Mouse (Mus musculus): ENCODE measurements around the gene Gdf5. TPM values are rescaled to one million over a fixed set of nuclear protein-coding genes. Genes with fewer than 3 reads are reported as not detected.

Gene Gdf5
- polyA plus RNA-seq, 1 experiment: not detected

- no peak for TF ChIP-seq GATA1 (IDR thresholded peaks at IDR 0.05; ENCODE audit: low read length)
Measured at GRCm38 (mm10) chr2:155902989-155903631, 42.1 kb downstream of the Gdf5 start.

DNA sequence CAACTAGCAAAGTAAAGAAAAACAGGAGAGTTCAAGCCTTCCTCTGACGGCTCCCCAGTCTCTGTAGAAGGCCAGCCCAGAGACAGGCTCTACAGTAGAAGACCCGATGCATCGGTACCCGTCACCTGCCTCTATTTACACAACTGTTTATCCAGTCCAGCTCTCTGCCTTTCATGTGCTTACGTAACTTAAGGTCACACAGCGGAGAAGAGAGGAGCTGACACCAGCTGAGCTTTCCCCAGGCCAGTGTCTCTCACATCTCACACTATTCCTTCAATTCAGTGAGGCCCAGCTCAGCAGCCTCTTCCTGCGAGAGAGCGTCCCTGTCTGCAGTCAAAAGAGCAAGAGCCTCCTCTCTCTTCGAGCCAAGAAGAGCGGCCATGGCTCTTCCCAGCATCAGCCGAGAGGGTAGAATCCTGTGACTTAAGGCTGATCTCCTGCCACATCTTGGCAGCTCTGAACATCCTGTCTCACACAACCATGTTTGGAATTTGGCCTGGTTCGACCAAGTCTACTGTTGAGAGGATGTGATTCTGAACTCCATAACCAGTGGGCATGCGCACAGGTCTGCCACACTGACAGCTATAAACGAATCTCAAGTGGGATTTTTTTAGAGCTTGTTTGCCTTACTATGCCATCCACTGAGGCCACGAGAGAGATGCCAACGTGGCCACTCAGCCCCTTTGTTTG lies 50.0 kb downstream of the Gdf5 start:
- no peak for TF ChIP-seq GATA1 (IDR thresholded peaks at IDR 0.05; ENCODE audit: low read length)

DNA sequence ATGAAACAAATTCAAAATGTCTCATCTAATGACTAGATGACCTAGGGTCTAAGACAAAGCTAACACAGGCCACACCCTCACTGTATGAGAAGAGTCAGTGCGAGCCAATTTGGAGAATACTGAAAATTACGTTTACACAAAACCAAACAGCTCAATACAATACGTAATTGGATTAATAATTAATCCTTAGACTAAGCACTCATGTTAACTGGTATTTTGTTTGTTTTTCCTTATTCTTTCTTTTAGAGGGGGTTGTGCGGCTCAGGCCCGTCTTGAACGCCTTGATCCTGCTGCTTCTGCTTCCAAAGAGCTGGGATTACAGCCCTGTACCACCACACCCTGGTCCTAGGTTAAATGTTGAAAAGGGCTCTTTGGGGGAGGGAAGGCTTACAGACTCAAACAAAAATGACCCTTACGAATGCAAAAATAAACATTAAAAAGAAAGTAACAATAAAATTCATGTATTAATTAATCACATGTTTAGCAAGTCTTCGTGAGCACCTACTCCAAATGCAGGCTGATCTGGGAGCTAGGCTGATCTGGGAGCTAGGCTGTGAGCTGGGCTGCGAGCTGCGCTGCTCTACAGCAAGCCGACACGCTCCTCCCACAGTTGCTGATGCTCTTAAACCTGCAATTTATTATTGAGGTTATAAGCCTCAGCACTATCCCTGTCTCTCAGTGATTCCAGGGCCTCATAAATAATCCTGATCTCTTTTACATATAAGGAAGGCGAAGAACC lies 50.7 kb downstream of the Gdf5 start:
- TF ChIP-seq GATA1 (IDR thresholded peaks at IDR 0.05; ENCODE audit: low read length): no peak

Other genes starting within 250 kb of the Gdf5 start
- gene Edem2, start 215.9 kb downstream of the Gdf5 start, polyA plus RNA-seq (2012): 36.5 and 44.1 TPM in 2 replicates
- not detected in 2 replicates for gene Gm17581, start 209.5 kb downstream of the Gdf5 start, polyA plus RNA-seq (2012)
- gene Procr, start 194.2 kb downstream of the Gdf5 start, polyA plus RNA-seq (2012): 0.06 and 0.15 TPM in 2 replicates
- not detected in 2 replicates for gene Mmp24, start 170.0 kb downstream of the Gdf5 start, polyA plus RNA-seq (2012)
- 37.2 and 52.9 TPM in 2 replicates for gene BC029722, start 125.9 kb downstream of the Gdf5 start, polyA plus RNA-seq (2012)
- 372 and 373 TPM in 2 replicates for gene Eif6, start 118.4 kb downstream of the Gdf5 start, polyA plus RNA-seq (2012)
- gene Fam83c, start 110.5 kb downstream of the Gdf5 start, polyA plus RNA-seq (2012): not detected in 2 replicates
- gene Uqcc1, start 15.1 kb downstream of the Gdf5 start, polyA plus RNA-seq (2012): 4.2 and 4.5 TPM in 2 replicates
- gene Gm15557, start 4.6 kb downstream of the Gdf5 start, polyA plus RNA-seq (2012): not detected in 2 replicates
- gene Cep250, start 11.1 kb upstream of the Gdf5 start, polyA plus RNA-seq (2012): 22.1 and 23.5 TPM in 2 replicates
- 0.06 and 0.23 TPM in 2 replicates for gene 6430550D23Rik, start 62.6 kb upstream of the Gdf5 start, polyA plus RNA-seq (2012)
- gene Ergic3, start 62.7 kb upstream of the Gdf5 start, polyA plus RNA-seq (2012): 66.7 and 75.7 TPM in 2 replicates
- not detected in 2 replicates for gene Fer1l4, start 107.6 kb upstream of the Gdf5 start, polyA plus RNA-seq (2012)
- gene Spag4, start 119.8 kb upstream of the Gdf5 start, polyA plus RNA-seq (2012): 1.7 and 2.2 TPM in 2 replicates
- 42.7 and 49.2 TPM in 2 replicates for gene Cpne1, start 166.6 kb upstream of the Gdf5 start, polyA plus RNA-seq (2012)
- gene Rbm12, start 166.6 kb upstream of the Gdf5 start, polyA plus RNA-seq (2012): 5.5 and 6.3 TPM in 2 replicates
- 15.6 and 21.8 TPM in 2 replicates for gene Gm28036, start 181.7 kb upstream of the Gdf5 start, polyA plus RNA-seq (2012)
- 420 and 525 TPM in 2 replicates for gene Romo1, start 198.7 kb upstream of the Gdf5 start, polyA plus RNA-seq (2012)
- gene Nfs1, start 198.8 kb upstream of the Gdf5 start, polyA plus RNA-seq (2012): 47.3 and 68.7 TPM in 2 replicates
- gene Rbm39, start 234.9 kb upstream of the Gdf5 start, polyA plus RNA-seq (2012): 409 and 506 TPM in 2 replicates